Mouse (Mus musculus) layer of hippocampus, adult 2 months (tissue): ENCODE data around the gene Zfp334. TPM values are rescaled to one million over a fixed set of nuclear protein-coding genes. Genes with fewer than 3 reads are reported as not detected.

Source experiments
- DNase-seq, 2 experiments: peaks; one replicate each; pipeline ENCODE4 v3.0.0; 2022; ENCODE audit warnings: low spot score in 2 of 2
- H3K27ac ChIP-seq: fragments of 200-600 bp; 2 replicates; pipeline ENCODE4 v1.8.1; 2022
- H3K4me3 ChIP-seq: fragments of 200-600 bp; 2 replicates; pipeline ENCODE4 v1.8.1; 2022; ENCODE audit warnings: mild to moderate bottlenecking
- CTCF ChIP-seq: fragments of 200-600 bp; conservative IDR thresholded peaks from 2 replicates; pipeline ENCODE4 v1.8.1; 2022; ENCODE audit warnings: antibody characterized with exemption, mild to moderate bottlenecking, moderate library complexity
- long read RNA-seq, 2 experiments: library from polyadenylated mRNA; stranded (forward); transcript quantifications; one replicate each; pipeline ENCODE4 v2.0.0; 2021; ENCODE audit warnings: borderline mapping rate in 2 of 2
- total RNA-seq, 2 experiments: library from RNA; stranded (reverse); gene quantifications; 2 replicates each; pipeline ENCODE4 v1.2.3; 2021

Gene Zfp334
- total RNA-seq, result 10 to 100 TPM; 14.0 to 15.3 TPM
- long read RNA-seq, experiment 1, full-length matches to known transcripts, result 9 of 12 reads
- long read RNA-seq, experiment 1, partial matches to known transcripts, result 0 of 12 reads
- long read RNA-seq, experiment 1, other reads (novel, unspliced or antisense), result 3 of 12 reads
- long read RNA-seq, experiment 2, full-length matches to known transcripts, result 14 of 15 reads
- long read RNA-seq, experiment 2, partial matches to known transcripts, result 0 of 15 reads
- long read RNA-seq, experiment 2, other reads (novel, unspliced or antisense), result 1 of 15 reads

DNA sequence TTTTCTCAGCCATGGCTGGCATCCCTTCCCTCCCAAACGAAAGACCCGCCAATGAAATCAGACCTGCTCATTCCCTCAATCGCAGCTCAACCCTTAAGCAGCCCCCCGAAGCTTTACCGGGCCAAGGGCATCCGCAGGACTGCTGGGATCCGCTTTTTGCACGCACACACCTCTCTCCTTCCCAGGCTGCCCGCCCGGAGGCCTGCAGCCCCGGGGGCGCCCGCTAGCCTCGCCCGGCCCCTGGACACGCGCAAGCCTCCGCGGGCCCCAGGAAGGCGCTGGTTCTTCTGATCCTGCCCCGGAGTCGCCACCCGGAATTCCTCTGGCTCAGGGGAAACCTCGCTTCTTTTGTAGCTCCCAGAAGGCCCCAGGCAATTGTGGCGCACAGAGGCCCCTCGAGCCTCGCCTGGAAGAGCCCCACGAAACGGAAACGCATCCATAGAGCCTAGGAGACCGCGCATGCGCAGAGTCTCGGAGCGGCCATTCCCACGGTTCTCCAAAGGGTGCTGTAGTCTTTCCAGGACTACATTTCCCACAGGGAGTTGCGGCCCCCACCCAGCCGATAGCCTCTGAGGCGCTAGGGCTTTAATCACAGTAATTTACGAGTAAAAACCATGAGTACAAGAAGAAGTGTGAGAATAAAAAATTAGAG, at the start of gene Zfp334:
TSS of gene Zfp334 (minus strand) at position 416 of the 652 bp plus-strand sequence.
- peak; percentile 97 to 98 for DNase-seq
- Histone ChIP-seq H3K4me3 (peak within 1 kb of the TSS; percentile 91), H3K27ac (peak within 1 kb of the TSS; percentile 93)
- TF ChIP-seq CTCF, result 0 out of 2 replicates have a peak, but pooled peaks have one; percentile 16

GRCm38 (mm10) chr2:165428694-165429093, 40.6 kb upstream of the Zfp334 start:
- no peak for DNase-seq
- no peak overlapping the region for H3K27ac ChIP-seq
- no peak for TF ChIP-seq CTCF
- H3K4me3 ChIP-seq, result no peak overlapping the region

DNA sequence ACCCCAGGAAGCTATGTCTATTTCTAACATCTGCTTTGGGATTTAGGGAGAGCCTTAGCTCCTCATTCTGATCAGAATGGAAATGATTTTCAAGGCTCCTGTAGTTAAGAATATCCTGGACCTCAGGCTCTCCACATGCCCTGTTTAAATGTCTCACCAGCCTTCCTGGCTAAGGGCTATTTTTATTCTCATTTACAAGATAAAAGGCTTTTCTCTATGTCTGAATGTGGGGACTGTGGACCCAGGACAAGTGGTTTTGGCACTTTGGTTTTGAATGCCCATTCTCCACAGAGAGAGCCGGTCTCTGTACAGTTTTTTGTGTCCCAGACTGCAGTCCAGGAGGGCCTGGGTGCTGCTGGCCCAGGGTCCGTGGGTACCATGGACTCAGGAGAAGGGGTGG, 32.1 kb upstream of the Zfp334 start:
- TF ChIP-seq CTCF, result no peak
- no peak overlapping the region for H3K4me3 ChIP-seq
- H3K27ac ChIP-seq, result peak overlapping the region; percentile 78
- no peak for DNase-seq

DNA sequence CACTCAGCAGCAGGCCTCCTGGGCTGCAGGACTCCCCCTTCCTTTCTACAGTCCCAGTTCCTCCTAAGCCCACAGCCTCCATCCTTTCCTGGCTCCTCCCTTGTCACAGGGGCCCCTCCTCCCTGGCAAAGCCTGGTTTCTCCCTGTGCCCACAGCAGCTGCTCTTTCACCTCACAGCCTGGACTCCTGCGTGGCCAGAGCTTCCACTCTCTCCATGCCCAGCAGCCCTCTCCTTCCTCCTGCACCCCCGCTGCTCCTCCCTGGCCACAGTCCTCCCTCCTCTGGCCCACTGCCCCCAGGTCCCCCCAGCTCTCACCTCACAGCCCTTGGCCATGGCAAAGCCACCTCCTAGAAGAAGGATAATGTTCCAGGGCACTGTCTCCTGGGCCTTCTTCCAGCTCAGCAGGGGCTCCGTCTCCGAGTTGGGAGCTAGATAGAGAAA, 31.6 kb upstream of the Zfp334 start:
- H3K27ac ChIP-seq, result peak overlapping the region; percentile 78
- H3K4me3 ChIP-seq, result no peak overlapping the region
- no peak for TF ChIP-seq CTCF
- DNase-seq, result peak; percentile 58 to 60

- DNase-seq, result no peak
- H3K4me3 ChIP-seq, result no peak overlapping the region
- TF ChIP-seq CTCF, result no peak
- H3K27ac ChIP-seq, result 0 out of 2 replicates have a peak overlapping the region, but pooled peaks have one; percentile 78
Measured at GRCm38 (mm10) chr2:165418577-165418976, 30.5 kb upstream of the Zfp334 start.

DNA sequence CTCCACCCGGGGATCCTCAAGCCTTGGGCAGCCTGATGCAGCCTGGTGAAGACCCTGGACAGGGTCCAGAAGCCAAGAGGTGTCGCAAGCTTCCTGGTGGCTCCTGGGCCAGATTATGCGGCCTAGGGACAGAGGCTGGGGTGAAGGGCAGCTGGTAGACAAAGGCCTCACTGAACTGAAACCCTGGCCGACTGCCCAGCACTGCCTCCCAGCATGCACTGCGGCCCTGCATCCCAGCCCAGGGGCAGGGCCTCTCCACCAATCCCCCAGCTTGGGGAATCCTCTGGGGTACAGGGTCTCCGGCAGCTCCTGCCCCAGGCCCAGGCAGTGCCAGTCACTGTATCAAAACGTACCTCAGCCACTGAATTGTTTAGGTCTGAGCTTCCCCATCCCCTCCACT, 29.2 kb upstream of the Zfp334 start:
- TF ChIP-seq CTCF, result no peak
- peak; percentile 78 to 85 for DNase-seq
- Histone ChIP-seq H3K4me3 (no peak overlapping the region), H3K27ac (peak overlapping the region; percentile 86)

DNA sequence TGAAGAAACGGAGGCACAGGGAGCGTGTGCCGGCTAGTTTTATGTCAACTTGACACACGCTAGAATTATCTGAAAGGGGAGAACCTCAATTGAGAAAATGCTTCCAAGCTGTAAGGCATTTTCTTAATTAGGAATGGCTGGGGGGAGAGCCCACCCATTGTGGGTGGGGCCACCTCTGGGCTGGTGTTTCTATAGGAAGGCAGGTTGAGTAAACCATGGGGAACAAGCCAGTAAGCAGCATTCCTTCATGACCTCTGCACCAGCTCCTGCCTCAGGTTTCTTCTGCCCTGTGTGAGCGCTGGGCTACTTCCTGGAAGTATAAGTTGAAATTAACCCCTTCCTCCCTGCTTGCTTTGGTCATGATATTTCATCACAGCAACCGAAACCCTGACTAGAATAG, 27.7 kb upstream of the Zfp334 start:
- Histone ChIP-seq H3K4me3 (no peak overlapping the region), H3K27ac (no peak overlapping the region)
- DNase-seq, result no peak
- TF ChIP-seq CTCF, result no peak

DNA sequence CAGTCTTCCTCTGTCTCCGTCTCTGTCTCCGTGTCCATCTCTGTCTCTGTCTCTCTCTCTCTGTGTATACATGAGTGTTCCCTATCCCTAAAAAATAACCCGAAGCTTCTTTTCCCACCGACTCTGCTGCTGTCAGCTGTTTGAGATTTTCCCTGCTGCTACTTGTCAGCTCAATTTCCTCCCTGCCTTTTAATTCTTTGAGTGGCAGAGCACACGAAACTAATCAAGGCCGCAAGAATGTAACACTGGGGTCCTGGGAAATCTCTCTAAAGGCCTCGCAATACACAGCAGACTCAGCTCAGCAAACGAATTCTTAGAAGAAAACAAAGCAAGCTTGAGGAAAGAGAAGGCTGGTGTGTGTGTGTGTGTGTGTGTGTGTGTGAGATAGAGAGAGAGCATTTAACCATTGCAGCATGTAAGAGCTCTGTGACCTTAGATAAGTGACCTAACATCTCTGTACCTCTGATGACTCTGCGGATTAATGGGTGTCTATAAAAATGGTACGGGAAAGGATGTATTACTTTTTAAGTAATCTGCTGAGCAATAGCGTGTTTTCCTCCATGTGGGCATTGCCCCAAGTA, 27.2 kb upstream of the Zfp334 start:
- H3K4me3 ChIP-seq, result no peak overlapping the region
- no peak for TF ChIP-seq CTCF
- no peak overlapping the region for H3K27ac ChIP-seq
- no peak for DNase-seq

- Histone ChIP-seq H3K27ac (peak overlapping the region; percentile 61), H3K4me3 (no peak overlapping the region)
- TF ChIP-seq CTCF, result no peak
- no peak for DNase-seq
Measured at GRCm38 (mm10) chr2:165414321-165414720, 26.3 kb upstream of the Zfp334 start.

- H3K27ac ChIP-seq, result peak overlapping the region; percentile 61
- TF ChIP-seq CTCF, result no peak
- no peak overlapping the region for H3K4me3 ChIP-seq
- peak in 1 of 2 experiments; percentile 12 for DNase-seq
Measured at GRCm38 (mm10) chr2:165413884-165414283, 25.8 kb upstream of the Zfp334 start.

- Histone ChIP-seq H3K4me3 (no peak overlapping the region), H3K27ac (0 out of 2 replicates have a peak overlapping the region, but pooled peaks have one; percentile 39)
Measured at GRCm38 (mm10) chr2:165407700-165408301, 19.7 kb upstream of the Zfp334 start.

GRCm38 (mm10) chr2:165405351-165405750, 17.3 kb upstream of the Zfp334 start:
- no peak for TF ChIP-seq CTCF
- peak in 1 of 2 experiments; percentile 47 for DNase-seq
- no peak overlapping the region for H3K27ac ChIP-seq
- H3K4me3 ChIP-seq, result no peak overlapping the region

More at GRCm38 (mm10) chr2:165407700-165408301, 19.7 kb upstream of the Zfp334 start:
- peak; percentile 72 to 84 for DNase-seq
- TF ChIP-seq CTCF, result peak; percentile 94

DNA sequence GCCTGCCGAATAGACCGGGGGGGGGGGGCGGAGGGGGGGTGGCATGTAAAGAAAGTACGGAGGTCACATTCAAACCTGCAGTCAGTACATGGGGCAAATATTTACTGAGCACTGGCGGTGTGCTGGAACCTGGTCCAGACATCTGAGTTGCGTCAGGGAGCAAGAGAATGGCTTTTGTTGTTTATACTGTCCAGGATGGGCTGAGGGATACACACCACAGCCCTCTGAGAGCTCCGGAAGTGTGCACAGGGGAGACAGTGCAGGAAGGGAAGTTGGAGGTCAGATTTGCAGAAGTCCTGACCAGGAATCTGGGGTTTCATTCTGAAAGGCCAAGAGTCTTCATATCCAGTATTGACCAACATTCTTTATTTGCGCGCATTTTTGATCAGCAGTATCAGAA, 16.9 kb upstream of the Zfp334 start:
- Histone ChIP-seq H3K4me3 (no peak overlapping the region), H3K27ac (no peak overlapping the region)
- TF ChIP-seq CTCF, result no peak
- no peak for DNase-seq
